Mouse (Mus musculus) lung, postnatal 14 days (tissue): ENCODE data around the gene Unc45b.
"Not testable (repeated sequence)": the region's sequence is repeated elsewhere in the genome, so short reads cannot be mapped to it uniquely, and the experiment has no call there.

Experiments used
- DNase-seq: peaks from one replicate; pipeline ENCODE4 v3.0.0; 2021

The Unc45b gene

DNA sequence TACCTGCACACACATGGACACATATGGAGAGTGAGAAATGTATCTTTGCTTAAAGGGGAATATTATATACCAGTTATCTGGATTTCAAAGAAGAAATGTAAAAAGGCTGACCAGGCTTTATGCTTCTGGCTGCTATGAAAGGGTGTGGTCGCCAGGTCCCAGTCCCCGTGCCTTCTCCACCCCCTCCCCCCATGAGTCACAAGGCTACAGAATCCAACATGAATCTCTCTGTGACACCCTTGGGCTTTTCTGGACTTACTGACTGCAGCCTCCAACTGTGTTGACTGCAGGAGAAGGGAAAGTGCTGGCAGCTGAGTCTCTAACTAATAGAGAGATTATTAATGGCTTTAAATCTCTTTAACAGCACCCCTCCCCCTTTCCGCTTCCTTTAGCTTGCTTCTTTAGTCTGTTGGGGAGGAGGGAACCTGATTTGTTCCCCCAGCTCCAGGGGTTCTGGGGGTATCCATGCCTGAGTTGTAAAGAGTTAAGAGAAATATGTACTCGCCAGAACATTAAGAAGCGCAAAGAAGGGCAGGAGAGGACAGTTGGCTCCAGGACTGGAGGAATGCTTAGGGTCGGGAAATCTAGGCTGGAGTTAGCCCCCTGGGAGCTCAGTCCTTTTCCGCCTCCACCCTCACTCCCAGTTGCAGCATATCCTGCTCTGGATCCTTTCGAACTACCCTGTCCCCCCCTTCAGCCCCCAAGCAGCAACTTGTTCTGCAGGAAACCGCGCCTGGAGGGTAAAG is 40.6 kb downstream of the Unc45b start, which contains the start of gene Slfn5:
TSS of gene Slfn5 (plus strand) at position 614 of the 746 bp plus-strand sequence.
- peak; percentile 47 for DNase-seq

DNA sequence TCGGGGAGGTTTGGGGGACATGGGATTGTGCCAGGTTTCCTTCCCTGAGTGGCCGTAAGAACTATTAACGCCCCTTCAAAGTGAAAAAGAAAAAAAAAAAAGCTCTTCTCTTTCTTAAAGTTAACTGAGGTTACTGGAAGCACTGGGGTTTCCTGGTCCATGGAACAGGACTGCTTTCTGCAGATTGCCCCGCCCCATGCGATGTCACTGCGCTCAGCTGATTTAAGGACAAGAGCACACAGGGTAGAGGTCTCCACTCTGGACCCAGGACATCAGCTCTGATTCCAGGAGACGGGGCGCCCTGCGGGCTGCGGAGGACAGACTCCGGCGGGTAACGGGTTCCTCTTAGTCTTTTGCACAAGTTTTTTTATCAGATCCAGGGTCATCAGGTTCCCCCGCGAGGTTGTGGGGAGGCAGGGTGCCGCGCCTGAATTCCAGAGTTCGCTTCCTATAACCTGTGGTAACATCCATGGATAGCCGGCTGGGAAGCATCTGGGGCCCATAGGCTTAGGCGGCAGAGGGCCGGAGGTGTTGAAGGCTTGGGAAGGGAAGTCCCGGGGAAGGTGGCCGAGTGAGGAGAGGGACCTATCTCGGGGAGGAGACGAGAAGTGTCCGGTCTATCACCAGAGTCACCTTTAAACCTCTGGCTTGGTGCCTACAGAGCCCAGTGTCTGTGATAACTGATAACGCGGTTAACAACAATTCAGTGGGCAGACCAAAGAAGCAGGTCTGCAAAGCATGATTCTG is 41.7 kb downstream of the Unc45b start:
- DNase-seq = peak; percentile 77

DNA sequence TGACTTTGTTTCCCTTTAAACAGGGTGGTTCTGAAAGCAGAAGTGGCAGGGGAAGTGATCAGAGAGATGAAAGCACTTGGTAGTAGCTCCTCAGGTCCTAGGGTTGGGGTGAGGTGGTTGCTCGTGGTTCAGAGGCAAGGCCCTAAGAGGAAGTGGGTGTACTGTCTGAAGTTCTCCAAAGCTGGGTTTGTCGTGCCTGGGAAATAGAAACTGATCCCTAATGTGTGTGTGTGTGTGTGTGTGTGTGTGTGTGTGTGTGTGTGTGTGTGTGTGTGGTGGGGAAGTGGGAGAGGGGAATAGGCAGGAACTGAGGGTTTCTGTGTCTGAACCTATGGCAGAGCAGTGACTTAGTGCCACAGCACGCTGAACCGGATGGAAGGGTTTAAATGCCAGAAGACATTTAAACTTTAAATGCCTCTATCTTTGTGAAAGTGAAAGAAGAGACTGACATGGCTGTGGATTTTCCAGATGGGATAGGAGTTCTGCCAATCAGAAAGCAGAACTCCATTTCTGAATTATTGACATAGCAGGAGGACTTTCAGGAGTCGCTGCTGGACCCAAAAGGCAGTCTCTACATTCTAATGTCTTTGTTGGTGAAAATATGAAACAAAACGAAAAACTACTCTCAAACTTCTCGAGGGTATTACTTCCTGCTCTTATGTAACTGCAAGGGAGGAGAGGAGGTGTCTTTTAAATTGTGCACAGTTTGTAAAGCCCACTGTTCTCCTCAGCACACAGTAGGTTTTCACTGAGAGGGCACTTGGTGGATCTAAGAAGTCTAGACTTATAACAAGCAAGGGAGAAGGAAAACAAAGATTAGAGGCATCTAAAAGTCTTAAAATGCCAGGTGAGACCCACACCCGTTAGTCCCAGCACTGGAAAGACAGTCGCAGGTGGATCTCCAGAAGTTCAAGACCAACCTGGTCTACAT is 42.5 kb downstream of the Unc45b start:
- peak; percentile 21 for DNase-seq

DNA sequence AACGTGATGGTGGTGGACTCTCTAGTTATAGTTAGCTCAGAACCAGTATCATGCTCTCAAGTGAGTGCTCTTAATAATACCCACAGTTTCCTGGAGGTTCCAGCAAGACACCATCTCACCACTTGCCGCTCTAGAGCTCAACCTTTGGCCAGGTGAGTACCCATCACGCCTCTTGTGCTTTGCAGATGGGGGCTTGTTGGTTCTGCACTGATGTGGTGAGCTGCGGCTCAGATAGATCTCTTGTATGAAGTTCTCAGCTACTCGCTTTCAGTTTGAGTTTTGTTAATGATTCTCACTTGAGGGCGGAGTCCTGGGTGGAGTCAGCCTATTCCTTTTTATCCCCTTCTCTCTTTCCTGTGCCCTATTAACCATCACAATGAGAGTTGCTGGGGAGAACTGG is 44.3 kb downstream of the Unc45b start:
- DNase-seq = no peak

DNA sequence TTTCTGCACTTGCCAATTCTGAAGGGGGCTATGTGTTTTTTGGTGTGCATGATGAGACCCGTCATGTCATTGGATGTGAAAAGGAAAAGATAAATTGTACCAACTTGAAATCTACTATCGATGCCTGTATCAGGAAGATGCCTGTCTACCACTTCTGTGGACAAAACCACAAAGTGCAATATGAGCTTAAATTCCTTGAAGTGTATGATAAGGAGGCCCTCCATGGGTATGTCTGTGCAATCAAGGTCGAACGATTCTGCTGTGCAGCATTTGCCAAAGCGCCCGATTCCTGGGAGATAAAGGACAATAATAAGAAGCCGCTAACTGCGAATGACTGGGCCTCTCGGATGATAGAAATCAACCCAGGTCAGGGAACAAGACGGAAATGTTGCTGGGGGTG is 46.6 kb downstream of the Unc45b start:
- DNase-seq = no peak

DNA sequence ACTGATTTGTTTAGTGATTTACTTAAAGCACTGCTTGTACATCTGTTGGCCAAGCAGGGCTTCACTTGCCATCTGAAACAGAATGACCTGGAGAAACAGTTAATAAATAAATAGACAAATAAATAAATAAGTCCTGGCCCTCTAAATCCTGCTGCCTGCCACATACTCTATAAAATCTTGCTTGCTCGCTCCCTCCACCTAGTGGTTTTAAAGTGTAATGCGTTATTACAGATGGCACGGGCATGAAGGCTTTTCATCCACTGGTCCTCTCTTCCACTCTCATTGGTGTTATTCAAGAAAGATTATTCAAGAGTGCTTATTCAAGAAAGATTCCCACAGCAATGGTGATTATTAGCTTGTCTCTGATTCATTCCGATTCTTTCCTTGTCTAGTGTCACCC is 49.3 kb downstream of the Unc45b start:
- DNase-seq = peak; percentile 50

DNA sequence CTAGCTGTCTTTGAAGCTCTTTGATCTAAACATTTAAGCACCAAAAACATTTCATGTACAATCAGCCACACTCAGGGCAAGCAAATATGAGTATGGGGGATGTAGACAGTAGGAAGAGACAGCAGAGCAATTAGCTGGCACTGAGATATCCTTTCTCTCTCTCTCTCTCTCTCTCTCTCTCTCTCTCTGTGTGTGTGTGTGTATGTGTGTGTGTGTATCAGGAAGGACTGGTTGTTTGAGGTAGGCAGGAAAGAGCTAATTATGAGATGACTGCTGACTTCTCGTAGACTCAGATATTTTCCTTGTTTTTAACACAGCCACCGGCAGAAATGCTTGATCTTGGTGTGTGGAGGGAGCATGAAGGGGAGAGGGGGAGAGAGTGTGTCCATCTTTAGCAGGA is 51.4 kb downstream of the Unc45b start:
- DNase-seq = no peak

DNA sequence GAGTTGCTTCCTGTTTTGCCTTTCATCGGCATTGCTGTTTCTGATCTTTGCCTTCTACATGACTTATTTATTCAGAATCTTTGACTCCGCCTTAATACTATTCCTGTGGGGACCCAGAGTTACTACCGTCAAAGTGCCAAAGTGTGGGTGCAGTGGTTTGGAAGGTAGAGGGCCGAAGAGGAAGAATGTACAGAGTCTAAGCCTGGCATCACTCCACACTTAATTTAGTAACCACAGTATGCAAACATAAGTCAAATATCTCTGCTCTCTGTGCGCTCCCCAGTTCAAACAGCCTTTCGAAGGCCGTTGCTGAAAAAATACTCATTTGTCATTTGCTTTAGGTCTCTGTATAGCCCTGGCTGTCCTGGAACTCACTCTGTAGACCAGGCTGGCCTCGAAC is 51.9 kb downstream of the Unc45b start:
- no peak for DNase-seq

DNA sequence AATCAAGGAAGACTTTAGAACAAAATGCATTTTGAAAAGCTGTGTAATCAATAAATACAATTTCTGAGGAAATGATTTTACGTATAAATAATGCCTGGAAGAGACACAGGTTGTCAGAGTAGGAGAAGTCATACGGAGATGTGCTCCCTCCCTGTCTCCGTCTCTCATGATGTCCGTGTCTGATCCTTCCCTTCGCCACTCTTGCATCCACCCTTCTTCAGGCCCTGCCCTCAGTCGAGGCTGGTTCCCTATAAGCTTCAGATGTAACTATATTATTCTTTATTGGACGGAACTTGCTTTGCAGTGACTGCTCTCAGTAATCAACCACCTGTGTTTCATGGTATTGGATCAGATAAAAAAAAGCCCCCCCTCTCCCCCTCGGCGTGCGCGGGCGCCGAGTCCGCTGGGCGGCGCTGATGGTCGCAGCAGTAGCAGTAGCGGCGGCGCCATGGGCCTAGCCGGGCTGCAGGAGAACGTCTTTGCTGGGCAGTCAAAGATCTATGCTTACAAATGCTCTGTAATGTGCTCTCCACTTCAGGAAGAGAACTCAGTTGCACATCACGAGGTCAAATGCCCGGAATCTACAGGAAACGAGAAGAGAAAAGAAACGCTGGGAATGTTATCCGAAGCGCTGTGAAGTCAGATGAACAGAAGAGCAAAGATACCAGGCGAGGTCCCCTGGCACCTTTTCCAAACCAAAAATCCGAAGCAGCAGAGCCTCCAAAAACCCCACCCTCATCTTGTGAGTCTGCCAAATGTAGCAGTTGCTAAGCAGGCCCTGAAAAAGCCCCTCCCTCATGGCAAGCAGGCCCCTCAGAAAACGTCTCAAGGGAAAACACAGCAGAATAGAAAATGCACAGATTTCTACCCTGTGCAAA is 60.6 kb downstream of the Unc45b start:
- DNase-seq = peak; percentile 36

- no peak for DNase-seq
These were observed 61.2 kb downstream of the Unc45b start for GRCm38 (mm10) chr11:82971590-82971974.

GRCm38 (mm10) chr11:82973916-82974315 is 63.6 kb downstream of the Unc45b start:
- DNase-seq = no peak

DNA sequence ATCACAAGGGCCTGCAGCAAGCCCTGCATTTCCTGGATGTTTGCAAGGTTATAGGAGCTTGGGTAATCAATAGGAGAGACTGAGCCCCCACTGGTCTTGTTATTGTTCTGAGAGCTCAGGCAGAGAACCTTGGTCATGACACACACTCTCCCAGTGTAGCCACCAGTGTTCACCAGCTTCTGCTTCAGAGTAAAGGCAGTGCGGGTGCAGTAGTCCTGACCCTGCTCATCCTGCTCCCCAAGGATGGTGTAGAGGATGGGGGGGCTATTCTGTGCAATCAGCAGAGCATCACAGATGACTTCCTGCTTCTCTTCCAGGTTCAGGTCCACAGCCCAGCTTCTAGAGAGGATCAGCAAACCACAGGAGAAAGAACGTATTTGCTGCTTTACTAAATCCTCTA is 72.1 kb downstream of the Unc45b start:
- DNase-seq = not testable (repeated sequence)

DNA sequence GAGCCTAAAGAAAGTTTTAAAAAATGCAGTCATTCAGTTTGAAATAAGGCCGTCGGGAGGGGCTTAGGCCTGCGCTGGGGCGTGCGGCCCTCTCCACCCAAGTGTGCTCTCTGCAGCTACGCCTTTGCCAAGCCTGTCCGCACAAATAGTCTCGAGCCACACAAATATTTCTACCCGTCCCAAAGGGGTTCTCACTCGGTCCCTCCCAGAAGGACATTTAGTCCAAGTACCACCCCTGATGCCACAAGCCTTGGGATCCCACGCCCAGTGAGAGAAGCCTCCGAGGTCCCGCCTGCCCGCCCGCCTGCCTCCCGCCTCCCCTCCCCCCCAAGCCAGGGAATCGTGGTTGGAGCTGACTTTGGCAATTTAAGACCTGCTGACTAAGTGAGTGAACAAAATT is 72.8 kb downstream of the Unc45b start:
- DNase-seq = no peak

- no peak for DNase-seq
These were observed 77.3 kb downstream of the Unc45b start for GRCm38 (mm10) chr11:82987621-82988020.

DNA sequence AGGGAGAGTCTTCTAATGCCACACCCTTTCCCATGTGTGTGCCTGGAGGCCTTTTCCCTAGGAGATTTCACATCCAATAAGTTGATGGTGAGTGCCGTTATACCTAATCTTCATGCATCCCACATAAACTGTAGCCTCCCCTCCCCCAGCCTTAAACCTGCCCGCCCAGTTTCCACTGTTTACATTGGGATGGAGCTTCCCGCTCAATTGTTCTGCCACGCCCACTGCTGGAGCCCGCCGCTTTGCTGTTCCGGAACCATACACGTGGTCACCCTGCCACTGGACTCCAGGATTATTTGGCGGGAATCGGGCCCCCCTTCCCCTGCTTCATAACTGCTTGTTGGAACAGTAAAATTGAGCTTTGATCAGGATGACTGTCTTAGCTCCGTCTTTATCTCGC is 79.0 kb downstream of the Unc45b start:
- peak; percentile 10 for DNase-seq

DNA sequence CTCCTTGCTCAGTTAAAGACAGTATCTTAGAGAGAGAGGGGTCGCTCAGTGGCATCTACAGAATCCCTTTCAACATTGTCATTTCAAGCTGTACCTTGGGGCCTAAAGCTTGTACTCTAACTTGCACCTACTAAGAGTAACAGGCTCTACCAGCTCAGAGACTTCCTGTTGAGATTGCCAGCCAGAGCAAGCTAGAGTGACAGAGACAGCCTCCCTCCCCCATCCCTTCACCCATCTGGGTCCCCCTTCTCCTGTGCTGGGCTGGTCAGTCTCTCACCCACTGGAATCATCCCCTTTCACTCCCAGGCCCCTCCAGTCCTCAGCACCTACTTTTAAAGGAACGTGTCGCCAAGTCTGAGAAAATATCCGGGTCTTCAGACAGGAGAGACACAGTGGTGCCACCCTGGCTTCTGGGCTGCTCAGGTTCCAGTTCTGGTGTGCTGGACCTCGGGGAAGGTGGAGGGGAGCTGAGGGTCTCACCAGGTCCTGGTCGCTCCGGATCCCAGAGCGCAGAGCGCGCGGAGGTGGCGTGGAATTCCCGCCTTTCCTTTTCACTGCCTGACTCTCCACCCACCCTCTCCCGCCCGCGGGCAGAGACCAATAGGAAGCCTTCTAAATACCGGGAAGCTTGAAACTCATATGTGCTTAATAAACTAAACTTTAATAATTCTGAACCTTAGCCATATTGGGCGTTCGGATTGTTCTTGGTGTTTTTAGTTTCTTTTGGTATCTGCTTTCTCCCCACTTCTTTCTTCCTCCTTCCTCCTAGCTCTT is 80.4 kb downstream of the Unc45b start:
- DNase-seq = peak; percentile 25

- DNase-seq = peak; percentile 34
These were observed 81.3 kb downstream of the Unc45b start, which contains the start of gene Slfn9 for GRCm38 (mm10) chr11:82991469-82992166. TSS of gene Slfn9 (minus strand) at chr11:82991830.
